Mouse (Mus musculus) ES-Bruce4 (cell line): ENCODE data around the gene Sdhaf1.

Experiments used
- CTCF ChIP-seq: IDR thresholded peaks from one replicate; pipeline ENCODE4 v1.8.1; 2011; ENCODE audit warnings: low read depth, low read length
- POLR2A ChIP-seq: IDR thresholded peaks from one replicate; pipeline ENCODE4 v1.8.1; 2011; ENCODE audit warnings: low read length; ENCODE audit not compliant: insufficient read depth

- TF ChIP-seq CTCF (no peak), POLR2A (no peak)
These were observed 9.7 kb upstream of the Sdhaf1 start for GRCm38 (mm10) chr7:30333436-30333835.
